Mouse (Mus musculus) heart, embryonic 16.5 days (tissue): ENCODE data around the gene Zfp704. TPM values are rescaled to one million over a fixed set of nuclear protein-coding genes. Genes with fewer than 3 reads are reported as not detected.

ENCODE experiments used
- ATAC-seq: fragments of 200-750 bp; cut with Nextera tagmentation; replicated peaks from 2 replicates; pipeline ENCODE4 v1.8.0; 2017; ENCODE audit warnings: moderate number of reproducible peaks; ENCODE audit not compliant: insufficient read depth, low FRiP score; ENCODE audit errors: extremely low read depth
- H3K27ac ChIP-seq: fragments of 300-500 bp; sonication (generic); 2 replicates; pipeline ENCODE4 v1.5.1; 2014; ENCODE audit warnings: mild to moderate bottlenecking, low read length, control low read depth, moderate library complexity
- H3K27me3 ChIP-seq: fragments of 300-500 bp; sonication (generic); 2 replicates; pipeline ENCODE4 v1.6.1; 2014; ENCODE audit warnings: low read length, mixed read lengths; ENCODE audit not compliant: control insufficient read depth, insufficient read depth
- H3K36me3 ChIP-seq: fragments of 300-500 bp; sonication (generic); 2 replicates; pipeline ENCODE4 v1.6.1; 2014; ENCODE audit not compliant: control insufficient read depth, insufficient read depth
- H3K4me1 ChIP-seq: fragments of 300-500 bp; sonication (generic); 2 replicates; pipeline ENCODE4 v1.6.1; 2014; ENCODE audit warnings: low read length, mixed read lengths; ENCODE audit not compliant: control insufficient read depth, insufficient read depth
- H3K4me2 ChIP-seq: fragments of 300-500 bp; sonication (generic); 2 replicates; pipeline ENCODE4 v1.6.1; 2014; ENCODE audit warnings: low read depth, mild to moderate bottlenecking, control low read depth, low read length
- H3K4me3 ChIP-seq: fragments of 300-500 bp; sonication (generic); 2 replicates; pipeline ENCODE4 v1.5.1; 2014; ENCODE audit warnings: mild to moderate bottlenecking, control low read depth, low read length
- H3K9ac ChIP-seq: fragments of 300-500 bp; sonication (generic); 2 replicates; pipeline ENCODE4 v1.6.1; 2014; ENCODE audit warnings: low read length, control low read depth
- H3K9me3 ChIP-seq: fragments of 300-500 bp; sonication (generic); replicated peaks from 2 replicates; pipeline ENCODE4 v1.6.1; 2016; ENCODE audit warnings: low read length; ENCODE audit not compliant: control insufficient read depth
- WGBS: fragments of 180-500 bp; shearing (Covaris S2); extraction: QIAGEN DNeasy Blood & Tissue Kit; methylation state at CpG from one replicate; pipeline ENCODE4 v1.1.7; 2014; 5-methylcytosine and 5-hydroxymethylcytosine counted together
- polyA plus RNA-seq: library from polyadenylated mRNA; unstranded; fragments of >200 nt; fragmentation: Nextera tagmentation; extraction: Ambion mirVana; gene quantifications from 2 replicates; pipeline ENCODE4 v1.2.1, GENCODE M21; 2015

Gene Zfp704
- polyA plus RNA-seq, 1 experiment from 2014 or later: 6.0 TPM

GRCm38 (mm10) chr3:9402836-9403235 lies 207.0 kb downstream of the Zfp704 start:
- WGBS: 44% methylated on average over 5 of the region's 5 CpGs
- Histone ChIP-seq H3K4me1 (peaks cover 56% of the 10 kb centered on the region), H3K27ac (no peak overlapping the region), H3K9ac (no peak overlapping the region), H3K4me3 (no peak overlapping the region; the same call in 1 of the 2 replicates), H3K9me3 (no peaks in the 10 kb centered on the region), H3K27me3 (no peaks in the 10 kb centered on the region), H3K36me3 (no peaks in the 10 kb centered on the region), H3K4me2 (no peak overlapping the region)
- no peak for ATAC-seq

GRCm38 (mm10) chr3:9402345-9402744 lies 207.5 kb downstream of the Zfp704 start:
- Histone ChIP-seq H3K36me3 (no peaks in the 10 kb centered on the region), H3K9ac (no peak overlapping the region), H3K4me1 (peaks cover 51% of the 10 kb centered on the region), H3K4me3 (no peak overlapping the region), H3K9me3 (no peaks in the 10 kb centered on the region), H3K4me2 (no peak overlapping the region; the same call in 1 of the 2 replicates), H3K27me3 (no peaks in the 10 kb centered on the region), H3K27ac (peak overlapping the region; percentile 47)
- no peak for ATAC-seq
- WGBS: 75% methylated on average over 5 of the region's 5 CpGs

GRCm38 (mm10) chr3:9401685-9402084 lies 208.2 kb downstream of the Zfp704 start:
- peak overlapping the region; percentile 21 for H3K27ac ChIP-seq
- WGBS: 61% methylated on average over 6 of the region's 6 CpGs

GRCm38 (mm10) chr3:9400886-9401221 lies 209.0 kb downstream of the Zfp704 start:
- Histone ChIP-seq H3K9me3 (no peaks in the 10 kb centered on the region), H3K4me2 (peak overlapping the region; percentile 27; the same call in 1 of the 2 replicates), H3K9ac (0 out of 2 replicates have a peak overlapping the region, but pooled peaks have one; percentile 41), H3K27me3 (no peaks in the 10 kb centered on the region), H3K27ac (peak overlapping the region; percentile 82), H3K36me3 (no peaks in the 10 kb centered on the region), H3K4me1 (peaks cover 40% of the 10 kb centered on the region), H3K4me3 (no peak overlapping the region)
- 0 out of 2 replicates have a peak, but pooled peaks have one; percentile 14 for ATAC-seq
- WGBS: 26% methylated on average over 3 of the region's 3 CpGs

More at GRCm38 (mm10) chr3:9401685-9402084, 208.2 kb downstream of the Zfp704 start:
- H3K4me2 ChIP-seq: no peak overlapping the region
- H3K9me3 ChIP-seq: no peaks in the 10 kb centered on the region
- no peak overlapping the region for H3K9ac ChIP-seq
- no peaks in the 10 kb centered on the region for H3K27me3 ChIP-seq
- H3K4me1 ChIP-seq: peaks cover 47% of the 10 kb centered on the region
- no peak overlapping the region for H3K4me3 ChIP-seq
- H3K36me3 ChIP-seq: no peaks in the 10 kb centered on the region
- no peak for ATAC-seq

GRCm38 (mm10) chr3:9400201-9400885 lies 209.5 kb downstream of the Zfp704 start:
- peaks cover 36% of the 10 kb centered on the region for H3K4me1 ChIP-seq
- peak; percentile 34; the same call in 1 of the 2 replicates for ATAC-seq
- 0 out of 2 replicates have a peak overlapping the region, but pooled peaks have one; percentile 41 for H3K9ac ChIP-seq
- no peaks in the 10 kb centered on the region for H3K9me3 ChIP-seq
- 12% methylated on average over 3 of the region's 3 CpGs for WGBS
- H3K4me2 ChIP-seq: peak overlapping the region; percentile 27; the same call in 1 of the 2 replicates
- H3K27me3 ChIP-seq: no peaks in the 10 kb centered on the region
- H3K4me3 ChIP-seq: no peak overlapping the region
- no peaks in the 10 kb centered on the region for H3K36me3 ChIP-seq
- peak overlapping the region; percentile 82 for H3K27ac ChIP-seq

- Histone ChIP-seq H3K4me3 (no peak overlapping the region), H3K36me3 (no peaks in the 10 kb centered on the region), H3K9me3 (no peaks in the 10 kb centered on the region; the same call in 1 of the 2 replicates), H3K9ac (no peak overlapping the region), H3K27me3 (no peaks in the 10 kb centered on the region), H3K4me2 (no peak overlapping the region), H3K27ac (no peak overlapping the region), H3K4me1 (peaks cover 34% of the 10 kb centered on the region)
- ATAC-seq: no peak
- 55% methylated on average over 5 of the region's 5 CpGs for WGBS
Observed at GRCm38 (mm10) chr3:9398271-9398670, 211.6 kb downstream of the Zfp704 start.
